Mouse (Mus musculus) bone marrow macrophage, adult 2 months (primary cell): ENCODE measurements around the gene Elp6.

Experiments used
- CTCF ChIP-seq: IDR thresholded peaks from 2 replicates; pipeline ENCODE4 v1.5.1; 2012; ENCODE audit warnings: low read depth, mild to moderate bottlenecking, low read length, moderate library complexity
- POLR2A ChIP-seq: IDR thresholded peaks from 2 replicates; pipeline ENCODE4 v1.6.1; 2012; ENCODE audit warnings: mild to moderate bottlenecking, low read depth, low read length, borderline replicate concordance

- TF ChIP-seq CTCF (no peak), POLR2A (no peak)
Observed at GRCm38 (mm10) chr9:110304516-110304915, 457 bp upstream of the Elp6 start.
